Mouse (Mus musculus) erythroblast, embryonic 14.5 days (primary cell): ENCODE data around the gene Akr1c14.
"Not testable (repeated sequence)": the region's sequence is repeated elsewhere in the genome, so short reads cannot be mapped to it uniquely, and the experiment has no call there.

Experiments
- GATA1 ChIP-seq: IDR thresholded peaks from 2 replicates; pipeline ENCODE4 v1.6.1; 2012; ENCODE audit warnings: low read length, inconsistent platforms, mixed read lengths
- TAL1 ChIP-seq: IDR thresholded peaks from 3 replicates; pipeline ENCODE4 v1.6.1; 2012; ENCODE audit warnings: low read length, inconsistent platforms, mixed read lengths

DNA sequence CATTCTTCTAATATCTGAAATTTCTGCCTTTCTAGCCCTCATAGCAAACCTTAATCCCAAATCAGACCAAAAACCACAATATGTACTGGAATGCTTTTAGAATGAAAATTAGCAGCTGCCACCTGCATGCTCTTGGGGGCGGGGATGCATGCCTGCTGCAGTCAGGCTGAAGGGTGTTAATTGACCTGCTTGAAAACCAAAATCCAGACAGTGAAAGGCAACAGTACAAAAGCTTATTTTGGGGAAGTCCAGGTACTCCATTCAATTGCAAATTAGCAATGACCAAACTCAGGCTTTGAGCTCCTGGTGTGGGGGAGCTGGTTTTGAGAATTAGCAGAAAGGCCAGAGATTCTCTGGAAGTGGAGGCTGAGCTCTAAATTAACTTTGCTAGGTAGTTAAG is 77.0 kb downstream of the Akr1c14 start:
- not testable (repeated sequence) for TF ChIP-seq GATA1, TAL1
